Mouse (Mus musculus): Measurements from ENCODE around the gene Ung. TPM values are rescaled to one million over a fixed set of nuclear protein-coding genes. Genes with fewer than 3 reads are reported as not detected.
A peak's percentile ranks its signal among the peaks of the same experiment; 100 is the strongest.

Gene Ung
- total and polyA plus RNA-seq, 2 experiments from 2014 or later, result 13.8 to 14.0 TPM

GRCm38 (mm10) chr5:114138277-114139164, 8.3 kb downstream of the Ung start:
- DNase-seq (ENCODE audit: low spot score) (peak; percentile 55), ATAC-seq (peak; percentile 41; the same call in 1 of the 2 replicates)
- 43% methylated on average over 21 of the region's 21 CpGs for WGBS

GRCm38 (mm10) chr5:114139175-114139574, 9.0 kb downstream of the Ung start:
- no peaks in the 10 kb centered on the region for H3K27me3 ChIP-seq (ENCODE audit: insufficient read depth, low read length)
- DNase-seq (ENCODE audit: low spot score), result peak; percentile 96
- 13% methylated on average over 9 of the region's 9 CpGs for WGBS
- peak; percentile 93 for ATAC-seq
- 0 out of 2 replicates have a peak overlapping the region, but pooled peaks have one; percentile 4 for H3K9ac ChIP-seq (replicated peaks; ENCODE audit: low read length)
- H3K4me2 ChIP-seq (ENCODE audit: low read depth, low read length), result peak overlapping the region; percentile 34
- no peak overlapping the region for H3K4me3 ChIP-seq (ENCODE audit: low read length)
- H3K9me3 ChIP-seq (ENCODE audit: low read length), result no peaks in the 10 kb centered on the region
- no peak for TF ChIP-seq CTCF (IDR thresholded peaks at IDR 0.05; ENCODE audit: low read depth)
- H3K27ac ChIP-seq, result peak overlapping the region; percentile 87
- peaks cover 4% of the 10 kb centered on the region for H3K4me1 ChIP-seq (ENCODE audit: insufficient read depth, low read length)
- no peaks in the 10 kb centered on the region for H3K36me3 ChIP-seq (ENCODE audit: insufficient read depth, low read length)

More at GRCm38 (mm10) chr5:114138277-114139164, 8.3 kb downstream of the Ung start:
- Histone ChIP-seq H3K4me1 (ENCODE audit: insufficient read depth, low read length) (peaks cover 4% of the 10 kb centered on the region), H3K36me3 (ENCODE audit: insufficient read depth, low read length) (no peaks in the 10 kb centered on the region), H3K27ac (peak overlapping the region; percentile 87), H3K27me3 (ENCODE audit: insufficient read depth, low read length) (no peaks in the 10 kb centered on the region), H3K4me2 (ENCODE audit: low read depth, low read length) (peak overlapping the region; percentile 34), H3K9ac (replicated peaks; ENCODE audit: low read length) (0 out of 2 replicates have a peak overlapping the region, but pooled peaks have one; percentile 9), H3K9me3 (ENCODE audit: low read length) (no peaks in the 10 kb centered on the region), H3K4me3 (ENCODE audit: low read length) (no peak overlapping the region)
- TF ChIP-seq CTCF (IDR thresholded peaks at IDR 0.05; ENCODE audit: low read depth), result no peak

- 46% methylated on average over 19 of the region's 19 CpGs for WGBS
- Histone ChIP-seq H3K27me3 (ENCODE audit: insufficient read depth, low read length) (no peaks in the 10 kb centered on the region), H3K4me1 (ENCODE audit: insufficient read depth, low read length) (no peaks in the 10 kb centered on the region), H3K4me3 (ENCODE audit: low read length) (no peak within 1 kb of the TSS), H3K9me3 (ENCODE audit: low read length) (no peaks in the 10 kb centered on the region), H3K36me3 (ENCODE audit: insufficient read depth, low read length) (no peaks in the 10 kb centered on the region), H3K27ac (no peak within 1 kb of the TSS), H3K9ac (replicated peaks; ENCODE audit: low read length) (no peak within 1 kb of the TSS), H3K4me2 (ENCODE audit: low read depth, low read length) (no peak within 1 kb of the TSS)
- DNase-seq (ENCODE audit: low spot score), result no peak
- ATAC-seq, result no peak
- TF ChIP-seq CTCF (IDR thresholded peaks at IDR 0.05; ENCODE audit: low read depth), result no peak
Measured at GRCm38 (mm10) chr5:114146028-114146888, 16.1 kb downstream of the Ung start, which contains the start of gene Acacb. Acacb (plus strand) TSS chr5:114146535.

- H3K4me1 ChIP-seq (ENCODE audit: insufficient read depth, low read length), result no peaks in the 10 kb centered on the region
- no peak overlapping the region for H3K9ac ChIP-seq (replicated peaks; ENCODE audit: low read length)
- no peaks in the 10 kb centered on the region for H3K36me3 ChIP-seq (ENCODE audit: insufficient read depth, low read length)
- no peak overlapping the region for H3K4me2 ChIP-seq (ENCODE audit: low read depth, low read length)
- no peak for DNase-seq (ENCODE audit: low spot score)
- no peaks in the 10 kb centered on the region for H3K27me3 ChIP-seq (ENCODE audit: insufficient read depth, low read length)
- WGBS, result 83% methylated on average over 14 of the region's 14 CpGs
- no peak for TF ChIP-seq CTCF (IDR thresholded peaks at IDR 0.05; ENCODE audit: low read depth)
- no peaks in the 10 kb centered on the region for H3K9me3 ChIP-seq (ENCODE audit: low read length)
- H3K4me3 ChIP-seq (ENCODE audit: low read length), result no peak overlapping the region
- no peak overlapping the region for H3K27ac ChIP-seq
- no peak for ATAC-seq
Measured at GRCm38 (mm10) chr5:114147043-114147972, 17.1 kb downstream of the Ung start.

GRCm38 (mm10) chr5:114152359-114153092, 22.3 kb downstream of the Ung start:
- Histone ChIP-seq H3K9me3 (ENCODE audit: low read length) (no peaks in the 10 kb centered on the region), H3K27me3 (ENCODE audit: insufficient read depth, low read length) (no peaks in the 10 kb centered on the region), H3K27ac (no peak overlapping the region), H3K4me3 (ENCODE audit: low read length) (no peak overlapping the region), H3K36me3 (ENCODE audit: insufficient read depth, low read length) (no peaks in the 10 kb centered on the region), H3K4me2 (ENCODE audit: low read depth, low read length) (no peak overlapping the region), H3K4me1 (ENCODE audit: insufficient read depth, low read length) (no peaks in the 10 kb centered on the region), H3K9ac (replicated peaks; ENCODE audit: low read length) (no peak overlapping the region)
- TF ChIP-seq CTCF (IDR thresholded peaks at IDR 0.05; ENCODE audit: low read depth), result no peak
- 80% methylated on average over 12 of the region's 12 CpGs for WGBS
- ATAC-seq (no peak), DNase-seq (ENCODE audit: low spot score) (no peak)
